Mouse (Mus musculus): ENCODE data around the gene Notum. TPM values are rescaled to one million over a fixed set of nuclear protein-coding genes. Genes with fewer than 3 reads are reported as not detected.

Gene Notum
- polyA plus RNA-seq (2015; fragmentation: Nextera tagmentation; extraction: Ambion mirVana), result 0.18 TPM in 1 of 2 replicates, not detected in the other

- no peak for DNase-seq (ENCODE audit: low spot score)
These were observed at the start of gene Notum for GRCm38 (mm10) chr11:120661076-120661460. TSS of gene Notum (minus strand) at chr11:120661175.

GRCm38 (mm10) chr11:120710672-120711071, 49.7 kb upstream of the Notum start:
- DNase-seq (ENCODE audit: low spot score), result no peak

- no peak for DNase-seq (ENCODE audit: low spot score)
These were observed 48.6 kb upstream of the Notum start for GRCm38 (mm10) chr11:120709551-120709950.

DNA sequence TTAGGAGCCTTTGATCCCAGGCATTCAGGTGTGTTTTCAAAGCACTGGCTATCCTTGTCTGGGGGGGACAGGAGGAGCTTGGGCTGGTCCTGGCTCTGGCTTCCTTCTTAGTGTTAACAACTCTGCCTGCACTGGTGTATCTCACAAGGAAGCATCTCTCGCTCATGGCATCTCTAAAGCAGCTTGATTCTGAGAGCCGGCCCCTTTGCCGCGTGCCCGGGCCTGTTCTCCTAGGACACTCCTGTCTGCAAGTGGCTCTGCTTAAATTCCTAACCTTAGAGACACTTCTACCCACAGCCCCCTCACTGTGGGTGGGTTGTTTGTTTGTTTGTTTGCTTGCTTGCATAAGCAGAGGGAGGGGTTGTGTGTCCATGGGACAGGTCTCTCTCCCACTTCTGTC, 47.0 kb upstream of the Notum start:
- no peak for DNase-seq (ENCODE audit: low spot score)

DNA sequence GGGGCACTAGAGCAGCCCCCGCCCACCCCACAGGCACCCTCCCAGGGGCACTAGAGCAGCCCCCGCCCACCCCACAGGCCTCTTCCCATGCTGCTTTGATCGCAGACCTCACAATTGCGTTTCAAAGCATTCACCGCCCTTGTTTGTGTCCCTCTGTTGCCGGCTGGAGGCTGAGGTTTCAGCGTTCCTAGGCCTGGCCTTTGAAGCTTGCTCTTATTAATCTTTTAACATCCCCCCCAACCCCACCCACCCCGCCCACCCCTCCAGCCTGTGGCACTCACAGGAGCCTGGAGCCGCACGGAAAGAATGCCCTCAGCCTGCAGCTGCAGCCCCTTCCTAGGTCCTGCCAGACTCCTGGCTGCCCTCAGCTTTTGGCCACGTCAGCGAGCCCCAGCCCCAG, 46.2 kb upstream of the Notum start:
- DNase-seq (ENCODE audit: low spot score), result no peak

DNA sequence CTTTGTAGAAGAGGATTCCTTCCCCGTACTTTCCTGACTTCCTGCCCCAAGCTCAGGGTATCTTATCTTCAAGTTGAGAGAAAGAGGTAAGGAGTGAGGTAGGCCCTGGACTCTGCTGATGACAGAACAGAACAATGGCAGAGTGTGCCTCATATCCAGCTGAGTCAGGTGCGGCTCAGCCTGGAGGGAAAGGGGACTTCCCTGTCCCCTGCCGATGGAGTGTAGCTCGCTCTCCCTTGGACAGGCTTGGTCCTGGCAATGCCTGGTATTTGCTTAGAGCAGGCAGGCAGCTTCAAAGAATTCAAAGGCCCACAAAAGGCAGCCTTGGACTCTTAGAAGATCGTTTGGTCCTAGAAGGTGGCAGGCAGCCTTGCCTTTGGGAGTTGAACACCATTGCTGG, 45.1 kb upstream of the Notum start:
- DNase-seq (ENCODE audit: low spot score), result no peak

DNA sequence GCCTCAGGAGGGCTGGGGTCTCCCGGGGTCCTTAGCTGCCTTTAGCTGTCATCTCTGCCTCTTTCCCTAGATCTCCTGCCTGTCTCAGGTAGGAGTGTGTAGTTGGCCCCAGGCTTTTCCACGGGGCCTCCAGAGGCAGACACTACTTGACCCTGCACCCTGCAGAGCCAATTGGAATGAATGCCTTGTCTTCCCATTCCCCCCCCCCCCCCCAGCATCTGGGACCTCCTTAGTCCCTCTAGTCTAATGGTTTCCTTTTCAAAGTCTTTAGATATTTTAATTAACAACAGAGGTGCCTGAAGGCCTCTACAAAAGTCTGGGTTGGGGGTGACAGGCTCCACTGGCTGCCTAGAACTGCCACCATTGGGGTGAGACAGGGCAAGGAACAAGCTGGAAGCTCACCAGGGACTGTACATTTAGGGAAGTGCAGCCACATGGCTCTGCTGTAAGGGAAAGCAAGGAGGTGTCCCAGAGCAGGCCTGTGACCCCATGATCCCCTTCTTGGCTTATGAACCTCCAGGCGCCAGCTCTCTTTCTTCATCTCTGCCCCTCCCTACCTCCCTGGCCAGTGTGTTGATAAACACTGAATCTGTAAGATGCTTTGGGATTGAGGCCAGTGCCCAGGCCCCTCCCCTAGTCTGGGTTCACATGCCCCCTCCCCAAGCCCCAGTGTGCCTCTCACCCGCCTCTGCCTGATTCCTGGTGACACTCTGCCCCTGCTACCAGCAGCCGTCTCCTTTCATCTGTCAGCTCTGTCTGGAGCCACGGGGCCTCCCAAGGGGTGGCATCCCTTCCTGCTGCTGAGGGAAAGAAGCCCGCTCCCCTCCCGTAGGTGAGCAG, 43.7 kb upstream of the Notum start:
- no peak for DNase-seq (ENCODE audit: low spot score)

- no peak for DNase-seq (ENCODE audit: low spot score)
These were observed 42.9 kb upstream of the Notum start for GRCm38 (mm10) chr11:120703696-120704454.

DNA sequence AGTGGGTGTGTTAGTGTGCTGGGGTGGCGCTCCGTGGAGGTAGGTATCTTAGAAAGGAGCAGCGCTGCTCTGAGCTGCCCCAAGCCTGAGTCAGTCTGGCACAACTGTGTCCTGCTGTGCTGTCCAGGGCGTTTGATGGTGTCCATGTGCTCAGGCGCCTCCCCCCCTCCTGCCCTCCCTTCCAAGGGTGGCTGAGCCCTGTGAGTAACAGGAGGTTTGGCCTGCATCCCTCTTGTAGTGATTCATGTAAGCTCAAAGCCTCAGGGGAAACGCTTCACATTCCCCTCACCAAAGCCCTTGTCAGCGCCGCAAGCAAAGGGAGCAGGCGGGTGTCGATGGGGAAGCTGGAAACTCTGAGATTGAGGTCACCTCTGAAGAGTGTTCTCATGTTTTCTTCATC, 36.8 kb upstream of the Notum start:
- DNase-seq (ENCODE audit: low spot score), result no peak

DNA sequence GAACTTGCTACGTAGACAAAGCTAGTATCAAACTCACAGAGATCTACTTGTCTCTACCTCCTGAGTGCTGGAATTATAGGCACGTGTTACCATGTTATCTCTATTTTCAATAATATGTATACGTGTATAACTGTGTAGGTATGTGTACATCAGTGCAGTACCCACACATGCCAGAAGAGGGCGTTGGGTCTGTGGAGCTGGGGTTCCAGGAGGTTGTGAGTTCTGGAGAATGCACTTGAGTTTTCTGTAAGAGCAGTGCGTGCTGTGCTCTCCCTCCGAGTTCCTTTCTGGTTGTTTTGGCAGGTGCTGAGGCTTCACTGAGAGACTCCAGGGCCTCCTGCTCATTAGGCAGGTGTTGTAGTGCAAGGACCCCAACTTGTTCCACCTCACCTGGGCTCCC, 35.6 kb upstream of the Notum start:
- no peak for DNase-seq (ENCODE audit: low spot score)

- no peak for DNase-seq (ENCODE audit: low spot score)
These were observed 34.7 kb upstream of the Notum start for GRCm38 (mm10) chr11:120695641-120696040.

DNA sequence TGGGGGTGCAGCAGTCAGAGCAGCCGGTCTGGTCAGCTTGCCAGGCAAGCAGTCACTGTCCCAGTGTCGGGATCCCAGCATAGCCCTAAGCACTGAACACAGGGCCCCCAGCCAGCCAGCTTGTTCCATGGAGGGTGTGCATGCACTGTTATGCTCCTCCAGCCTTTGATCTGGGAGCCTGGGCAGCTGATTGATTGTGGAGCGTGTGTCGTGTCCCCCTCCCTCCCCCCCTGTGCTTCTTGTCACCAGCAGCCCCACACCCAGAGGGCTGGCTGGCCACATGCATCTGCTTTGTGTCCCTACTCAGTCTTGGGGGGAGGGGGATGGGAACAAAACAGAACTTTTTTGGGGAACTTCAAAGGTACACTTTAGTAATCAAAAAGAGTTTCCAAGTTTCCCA, 34.2 kb upstream of the Notum start:
- DNase-seq (ENCODE audit: low spot score), result no peak

GRCm38 (mm10) chr11:120693461-120693860, 32.5 kb upstream of the Notum start:
- no peak for DNase-seq (ENCODE audit: low spot score)

DNA sequence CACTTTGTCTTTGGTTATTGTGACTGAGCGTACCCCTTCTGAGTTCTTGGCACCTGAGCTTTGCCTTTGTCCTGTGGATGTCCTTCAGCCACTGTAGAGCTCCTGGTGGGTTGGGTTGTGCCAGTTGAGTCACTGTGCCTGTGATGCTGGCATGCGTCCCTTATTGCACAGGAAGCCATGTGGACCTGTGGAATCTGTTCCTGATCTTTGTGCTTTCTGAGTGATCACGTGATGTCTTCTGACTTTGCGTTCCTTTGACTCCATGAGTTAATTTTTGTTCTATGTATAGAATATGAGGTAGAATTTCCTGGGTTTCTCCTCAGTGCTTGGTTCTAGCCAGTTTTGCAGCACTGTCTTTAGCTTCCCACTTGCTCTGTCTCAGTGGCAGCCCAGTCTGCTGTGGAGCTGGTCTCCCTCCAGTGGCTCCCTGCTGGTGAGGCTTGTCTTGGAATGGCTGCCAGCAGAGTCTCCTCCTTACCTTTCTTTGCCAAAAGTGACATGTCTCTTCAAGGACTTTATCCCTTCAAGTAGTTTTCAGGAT, 31.6 kb upstream of the Notum start:
- DNase-seq (ENCODE audit: low spot score), result no peak

DNA sequence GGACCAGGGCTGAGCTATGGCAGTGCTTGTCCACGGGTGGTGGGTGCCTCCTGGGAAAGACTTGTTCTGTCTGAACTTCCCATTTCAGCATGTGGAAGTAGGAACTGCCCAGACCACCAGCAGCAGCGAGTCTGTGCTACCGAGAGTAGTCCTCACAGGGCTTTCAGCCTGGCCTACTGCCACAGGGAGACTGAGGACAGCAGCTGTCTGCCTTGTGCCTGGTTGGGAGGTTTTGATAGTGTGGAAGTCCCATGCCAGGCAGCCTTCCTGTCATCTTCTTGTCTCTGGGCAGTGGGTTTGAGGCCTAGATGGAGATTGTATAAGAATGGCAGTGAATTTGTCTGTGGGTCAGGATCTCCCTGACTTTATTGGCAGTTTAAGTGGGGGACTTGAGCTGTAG, 28.4 kb upstream of the Notum start:
- no peak for DNase-seq (ENCODE audit: low spot score)

GRCm38 (mm10) chr11:120686650-120687272, 25.8 kb upstream of the Notum start:
- DNase-seq (ENCODE audit: low spot score), result no peak

DNA sequence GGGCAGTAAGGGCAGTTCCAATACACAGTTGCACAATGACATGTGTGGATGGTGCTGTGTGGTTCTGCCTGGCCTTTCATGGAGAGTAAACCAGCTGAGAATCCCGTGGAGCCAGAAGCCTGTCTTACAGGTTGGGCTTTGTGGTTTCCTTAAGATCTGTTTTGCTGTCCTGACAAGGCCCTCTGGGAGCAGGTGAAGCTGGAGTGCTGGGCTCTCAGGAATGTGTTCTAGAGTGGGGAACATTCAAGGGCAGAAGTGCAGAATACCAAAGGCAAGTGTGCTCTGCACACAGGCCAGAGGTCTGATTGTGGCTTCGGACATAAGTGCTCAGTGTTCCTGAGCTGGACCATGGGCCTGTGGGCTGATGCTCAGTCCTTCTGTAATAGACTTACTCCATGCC, 23.7 kb upstream of the Notum start:
- DNase-seq (ENCODE audit: low spot score), result no peak

DNA sequence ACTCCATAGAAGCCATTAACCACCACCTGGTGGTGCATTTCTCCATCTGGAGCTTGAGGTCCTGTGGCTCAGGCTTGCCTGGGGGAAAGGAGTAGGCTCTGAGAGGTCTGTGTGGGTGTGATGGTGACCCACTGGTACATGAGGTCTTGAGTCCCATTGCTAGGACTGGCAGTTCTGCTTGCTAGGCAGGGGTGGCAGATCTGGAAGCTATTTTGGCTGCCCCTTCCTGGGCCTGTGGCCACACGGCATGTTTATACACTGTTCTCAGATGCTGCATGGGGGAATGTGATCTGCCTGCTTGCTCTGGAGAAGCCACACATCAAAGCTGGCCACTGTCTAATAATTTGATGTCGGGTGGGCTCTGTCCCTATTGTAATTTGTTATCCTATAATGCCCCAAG, 23.1 kb upstream of the Notum start:
- DNase-seq (ENCODE audit: low spot score), result no peak

DNA sequence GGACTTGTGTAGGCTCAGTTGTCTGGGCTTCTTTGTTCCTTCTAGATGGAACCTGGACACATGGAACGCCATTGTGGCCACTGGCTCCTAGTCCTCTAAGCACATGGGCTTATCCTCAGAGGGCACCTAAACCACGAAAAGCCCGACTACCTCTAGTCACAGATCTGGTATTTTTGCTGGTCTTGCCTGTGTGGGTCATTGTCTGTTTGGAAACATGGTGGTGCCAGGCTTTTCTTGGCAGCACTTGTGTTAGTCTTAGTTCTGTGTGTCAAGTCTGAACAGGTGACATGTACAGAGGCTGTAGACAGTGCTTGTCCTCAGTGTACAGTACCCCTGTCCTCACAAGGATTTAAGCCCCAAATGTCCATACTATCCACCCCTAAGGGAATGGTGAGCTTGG, 22.6 kb upstream of the Notum start:
- DNase-seq (ENCODE audit: low spot score), result no peak

DNA sequence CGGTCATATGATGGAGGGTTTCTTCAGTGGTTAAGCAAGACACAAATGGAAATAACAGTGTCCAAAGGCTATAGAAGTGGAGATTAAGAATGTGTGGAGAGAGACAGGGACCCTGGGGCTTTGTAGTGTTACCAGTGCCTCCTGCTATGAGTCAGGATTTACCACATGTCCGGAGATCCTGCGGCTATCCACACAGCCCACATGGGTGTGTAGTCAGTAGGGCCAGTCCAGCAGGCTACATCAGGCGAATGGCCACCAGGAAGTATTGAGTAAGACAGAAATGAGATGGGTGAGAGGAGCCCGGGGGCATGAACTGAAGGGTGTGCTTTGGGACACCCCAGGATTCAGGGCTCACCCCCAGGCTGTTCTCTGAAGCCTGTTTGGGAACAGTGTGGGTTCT, 21.7 kb upstream of the Notum start:
- no peak for DNase-seq (ENCODE audit: low spot score)

- no peak for DNase-seq (ENCODE audit: low spot score)
These were observed 18.9 kb upstream of the Notum start for GRCm38 (mm10) chr11:120679909-120680308.

DNA sequence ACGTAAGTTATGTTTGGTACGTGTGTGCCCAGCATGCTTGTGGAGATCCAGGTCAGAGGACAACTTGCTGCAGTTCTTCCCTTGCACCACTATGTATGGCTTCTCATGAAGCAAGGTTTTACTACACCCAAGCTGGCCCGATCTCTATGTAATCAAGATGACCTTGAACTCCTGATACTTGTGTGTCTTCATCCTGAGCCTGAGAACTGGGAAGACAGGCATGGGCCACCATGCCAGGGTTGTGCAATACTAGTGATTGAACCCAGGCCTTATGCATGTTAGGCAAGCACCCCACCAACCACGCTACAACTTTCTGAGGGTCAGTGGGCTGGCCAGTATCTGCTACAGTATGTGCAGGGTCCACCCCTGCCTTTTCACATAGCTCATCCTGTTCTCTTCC, 16.0 kb upstream of the Notum start:
- no peak for DNase-seq (ENCODE audit: low spot score)
